Mouse (Mus musculus): Measurements from ENCODE around the gene Lcn6. TPM values are rescaled to one million over a fixed set of nuclear protein-coding genes. Genes with fewer than 3 reads are reported as not detected.

Gene Lcn6
- polyA plus RNA-seq, 2 experiments, result not detected

GRCm38 (mm10) chr2:25652902-25653301 is 23.7 kb upstream of the Lcn6 start, which contains the start of gene Lcn8:
Gene Lcn8, plus strand, starts transcription at chr2:25653120.
- WGBS, result 71% methylated on average over 2 of the region's 2 CpGs
- ATAC-seq (ENCODE audit: low FRiP score, low read depth) (no peak), DNase-seq (ENCODE audit: low spot score) (no peak)
- Histone ChIP-seq H3K27me3 (ENCODE audit: control insufficient read depth, insufficient read depth, low read length) (no peaks in the 10 kb centered on the region), H3K4me3 (replicated peaks; ENCODE audit: low read length) (no peak within 1 kb of the TSS), H3K9ac (ENCODE audit: low read depth, low read length, severe bottlenecking) (no peak within 1 kb of the TSS), H3K4me2 (replicated peaks; ENCODE audit: low read depth, low read length, severe bottlenecking) (no peak within 1 kb of the TSS), H3K9me3 (ENCODE audit: control insufficient read depth, low read length) (no peaks in the 10 kb centered on the region), H3K36me3 (ENCODE audit: control insufficient read depth, insufficient read depth, low read length) (no peaks in the 10 kb centered on the region), H3K4me1 (ENCODE audit: control insufficient read depth, insufficient read depth, low read length) (no peaks in the 10 kb centered on the region), H3K27ac (replicated peaks; ENCODE audit: low read depth, low read length) (no peak within 1 kb of the TSS)
- TF ChIP-seq POLR2A (IDR thresholded peaks at IDR 0.05; ENCODE audit: borderline replicate concordance, extremely low read depth, insufficient read depth, insufficient read length), result no peak

GRCm38 (mm10) chr2:25654502-25654901 is 22.1 kb upstream of the Lcn6 start:
- H3K27me3 ChIP-seq (ENCODE audit: control insufficient read depth, insufficient read depth, low read length), result no peaks in the 10 kb centered on the region
- ATAC-seq (ENCODE audit: low FRiP score, low read depth) (no peak), DNase-seq (ENCODE audit: low spot score) (no peak)
- no peak overlapping the region for H3K4me3 ChIP-seq (replicated peaks; ENCODE audit: low read length)
- H3K27ac ChIP-seq (replicated peaks; ENCODE audit: low read depth, low read length), result no peak overlapping the region
- TF ChIP-seq POLR2A (IDR thresholded peaks at IDR 0.05; ENCODE audit: borderline replicate concordance, extremely low read depth, insufficient read depth, insufficient read length), result no peak
- H3K9ac ChIP-seq (ENCODE audit: low read depth, low read length, severe bottlenecking), result no peak overlapping the region
- 67% methylated on average over 1 of the region's 1 CpGs for WGBS
- H3K4me2 ChIP-seq (replicated peaks; ENCODE audit: low read depth, low read length, severe bottlenecking), result no peak overlapping the region
- no peaks in the 10 kb centered on the region for H3K36me3 ChIP-seq (ENCODE audit: control insufficient read depth, insufficient read depth, low read length)
- no peaks in the 10 kb centered on the region for H3K9me3 ChIP-seq (ENCODE audit: control insufficient read depth, low read length)
- H3K4me1 ChIP-seq (ENCODE audit: control insufficient read depth, insufficient read depth, low read length), result no peaks in the 10 kb centered on the region

DNA sequence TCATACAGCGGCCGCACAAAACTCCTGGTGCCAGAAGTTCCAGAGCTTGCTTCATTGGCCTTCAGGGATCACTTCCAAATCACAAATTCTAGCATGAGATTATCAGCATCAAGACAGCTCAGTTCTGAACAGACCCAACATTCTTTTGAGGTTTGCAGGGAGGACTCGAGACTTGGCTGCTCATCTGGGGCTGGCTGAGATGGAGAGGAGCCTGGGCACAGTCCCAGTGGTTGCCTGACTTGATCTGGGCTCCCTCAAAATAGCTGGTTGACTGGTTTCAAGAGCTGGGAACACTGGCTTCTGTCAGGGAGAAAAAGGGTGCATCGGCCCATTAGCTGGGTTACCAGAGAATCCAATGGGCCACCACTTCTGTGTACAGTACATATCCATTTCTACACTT is 19.9 kb upstream of the Lcn6 start:
- 78% methylated on average over 4 of the region's 4 CpGs for WGBS
- no peak for ATAC-seq (ENCODE audit: low FRiP score, low read depth)

DNA sequence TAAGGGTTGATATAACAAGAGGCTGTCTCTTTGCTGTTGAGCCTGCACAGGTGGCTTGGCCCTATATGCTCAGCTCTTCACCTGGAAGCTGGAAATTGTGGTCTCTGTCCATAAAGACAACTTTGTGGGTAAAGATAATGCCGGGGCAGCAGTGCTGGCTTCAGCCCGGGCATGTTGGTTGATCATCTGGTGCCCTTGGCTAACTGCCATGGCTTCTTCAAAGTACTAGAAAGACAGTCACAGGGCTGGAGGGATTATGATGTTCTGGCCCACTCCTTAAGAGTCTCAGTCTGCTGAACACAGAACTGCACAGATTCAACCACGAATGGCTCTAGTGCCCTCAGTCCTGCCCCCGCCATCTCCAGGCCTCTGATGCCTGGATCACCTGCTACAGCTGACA is 19.3 kb upstream of the Lcn6 start:
- Histone ChIP-seq H3K36me3 (ENCODE audit: control insufficient read depth, insufficient read depth, low read length) (no peaks in the 10 kb centered on the region), H3K27me3 (ENCODE audit: control insufficient read depth, insufficient read depth, low read length) (no peaks in the 10 kb centered on the region), H3K4me2 (replicated peaks; ENCODE audit: low read depth, low read length, severe bottlenecking) (no peak overlapping the region), H3K4me1 (ENCODE audit: control insufficient read depth, insufficient read depth, low read length) (no peaks in the 10 kb centered on the region), H3K4me3 (replicated peaks; ENCODE audit: low read length) (no peak overlapping the region), H3K27ac (replicated peaks; ENCODE audit: low read depth, low read length) (no peak overlapping the region), H3K9me3 (ENCODE audit: control insufficient read depth, low read length) (no peaks in the 10 kb centered on the region), H3K9ac (ENCODE audit: low read depth, low read length, severe bottlenecking) (no peak overlapping the region)
- no peak for TF ChIP-seq POLR2A (IDR thresholded peaks at IDR 0.05; ENCODE audit: borderline replicate concordance, extremely low read depth, insufficient read depth, insufficient read length)
- ATAC-seq (ENCODE audit: low FRiP score, low read depth) (no peak), DNase-seq (ENCODE audit: low spot score) (no peak)
- 83% methylated on average over 4 of the region's 4 CpGs for WGBS

More for the DNA sequence above, 19.9 kb upstream of the Lcn6 start:
- no peak for DNase-seq (ENCODE audit: low spot score)
- H3K27me3 ChIP-seq (ENCODE audit: control insufficient read depth, insufficient read depth, low read length), result no peaks in the 10 kb centered on the region
- H3K36me3 ChIP-seq (ENCODE audit: control insufficient read depth, insufficient read depth, low read length), result no peaks in the 10 kb centered on the region
- H3K9ac ChIP-seq (ENCODE audit: low read depth, low read length, severe bottlenecking), result no peak overlapping the region
- H3K27ac ChIP-seq (replicated peaks; ENCODE audit: low read depth, low read length), result no peak overlapping the region
- H3K4me3 ChIP-seq (replicated peaks; ENCODE audit: low read length), result no peak overlapping the region
- TF ChIP-seq POLR2A (IDR thresholded peaks at IDR 0.05; ENCODE audit: borderline replicate concordance, extremely low read depth, insufficient read depth, insufficient read length), result no peak
- H3K4me1 ChIP-seq (ENCODE audit: control insufficient read depth, insufficient read depth, low read length), result no peaks in the 10 kb centered on the region
- no peak overlapping the region for H3K4me2 ChIP-seq (replicated peaks; ENCODE audit: low read depth, low read length, severe bottlenecking)
- H3K9me3 ChIP-seq (ENCODE audit: control insufficient read depth, low read length), result no peaks in the 10 kb centered on the region

DNA sequence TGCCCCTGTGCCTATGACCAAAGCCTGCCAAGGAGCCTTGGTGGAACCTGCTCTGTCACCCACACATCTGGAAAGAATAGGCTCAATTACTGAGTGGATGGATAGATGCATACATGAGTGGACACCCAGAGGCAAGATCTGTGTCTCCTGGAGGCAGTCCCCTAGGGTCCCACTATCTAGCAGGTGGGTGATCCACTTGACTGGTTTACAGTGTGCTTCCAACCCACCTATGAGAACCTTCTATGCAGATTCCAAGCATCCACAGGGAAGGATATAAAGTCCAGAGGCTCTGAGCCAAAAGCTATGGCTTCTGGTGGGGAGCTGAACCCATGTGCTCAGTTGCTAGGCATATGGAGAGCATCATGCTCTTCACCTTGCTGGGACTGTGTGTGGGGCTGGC is 18.9 kb upstream of the Lcn6 start, which contains the start of gene Lcn5:
TSS of gene Lcn5 (plus strand) at position 301 of the 400 bp plus-strand sequence.
- no peak for ATAC-seq (ENCODE audit: low FRiP score, low read depth)
- no peak for TF ChIP-seq POLR2A (IDR thresholded peaks at IDR 0.05; ENCODE audit: borderline replicate concordance, extremely low read depth, insufficient read depth, insufficient read length)
- Histone ChIP-seq H3K27ac (replicated peaks; ENCODE audit: low read depth, low read length) (no peak within 1 kb of the TSS), H3K36me3 (ENCODE audit: control insufficient read depth, insufficient read depth, low read length) (no peaks in the 10 kb centered on the region), H3K4me2 (replicated peaks; ENCODE audit: low read depth, low read length, severe bottlenecking) (no peak within 1 kb of the TSS), H3K4me3 (replicated peaks; ENCODE audit: low read length) (no peak within 1 kb of the TSS), H3K4me1 (ENCODE audit: control insufficient read depth, insufficient read depth, low read length) (no peaks in the 10 kb centered on the region), H3K9me3 (ENCODE audit: control insufficient read depth, low read length) (no peaks in the 10 kb centered on the region), H3K9ac (ENCODE audit: low read depth, low read length, severe bottlenecking) (no peak within 1 kb of the TSS), H3K27me3 (ENCODE audit: control insufficient read depth, insufficient read depth, low read length) (no peaks in the 10 kb centered on the region)
- DNase-seq (ENCODE audit: low spot score), result no peak

- H3K4me1 ChIP-seq (ENCODE audit: control insufficient read depth, insufficient read depth, low read length), result no peaks in the 10 kb centered on the region
- no peak overlapping the region for H3K9ac ChIP-seq (ENCODE audit: low read depth, low read length, severe bottlenecking)
- H3K4me2 ChIP-seq (replicated peaks; ENCODE audit: low read depth, low read length, severe bottlenecking), result no peak overlapping the region
- H3K27me3 ChIP-seq (ENCODE audit: control insufficient read depth, insufficient read depth, low read length), result no peaks in the 10 kb centered on the region
- no peak overlapping the region for H3K27ac ChIP-seq (replicated peaks; ENCODE audit: low read depth, low read length)
- DNase-seq (ENCODE audit: low spot score) (no peak), ATAC-seq (ENCODE audit: low FRiP score, low read depth) (no peak)
- no peaks in the 10 kb centered on the region for H3K9me3 ChIP-seq (ENCODE audit: control insufficient read depth, low read length)
- H3K4me3 ChIP-seq (replicated peaks; ENCODE audit: low read length), result no peak overlapping the region
- WGBS, result 89% methylated on average over 8 of the region's 8 CpGs
- no peaks in the 10 kb centered on the region for H3K36me3 ChIP-seq (ENCODE audit: control insufficient read depth, insufficient read depth, low read length)
- TF ChIP-seq POLR2A (IDR thresholded peaks at IDR 0.05; ENCODE audit: borderline replicate concordance, extremely low read depth, insufficient read depth, insufficient read length), result no peak
Observed at GRCm38 (mm10) chr2:25660279-25660678, 16.3 kb upstream of the Lcn6 start.

Measured in limb, embryonic 14.5 days (tissue).